Mouse (Mus musculus) right cerebral cortex, adult 18-20 months (tissue): ENCODE data around the gene Ddx6.
A peak's percentile ranks its signal among the peaks of the same experiment; 100 is the strongest.

ENCODE experiments used
- DNase-seq: peaks from one replicate; pipeline ENCODE4 v3.0.0; 2022; ENCODE audit warnings: mixed read lengths

Ddx6 gene

DNA sequence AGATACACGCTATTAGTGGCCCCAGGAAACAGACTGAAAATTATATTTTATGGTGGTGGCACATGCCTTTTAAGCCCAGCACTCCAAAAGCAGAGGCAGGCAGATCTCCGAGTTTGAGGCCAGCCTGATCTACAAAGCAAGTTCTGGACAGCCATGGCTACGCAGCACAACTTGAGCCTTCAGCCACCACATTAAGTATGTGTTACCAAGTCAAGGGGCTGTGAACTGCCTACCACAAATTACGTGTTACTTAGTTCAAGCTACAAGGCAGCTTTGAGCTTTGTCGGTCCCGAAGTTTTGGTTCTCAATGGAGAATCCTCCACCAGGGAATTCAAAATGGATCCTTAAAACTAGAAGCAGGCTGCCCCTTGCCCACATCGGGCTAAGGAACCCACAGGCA, 38.4 kb downstream of the Ddx6 start:
- DNase-seq, result no peak

DNA sequence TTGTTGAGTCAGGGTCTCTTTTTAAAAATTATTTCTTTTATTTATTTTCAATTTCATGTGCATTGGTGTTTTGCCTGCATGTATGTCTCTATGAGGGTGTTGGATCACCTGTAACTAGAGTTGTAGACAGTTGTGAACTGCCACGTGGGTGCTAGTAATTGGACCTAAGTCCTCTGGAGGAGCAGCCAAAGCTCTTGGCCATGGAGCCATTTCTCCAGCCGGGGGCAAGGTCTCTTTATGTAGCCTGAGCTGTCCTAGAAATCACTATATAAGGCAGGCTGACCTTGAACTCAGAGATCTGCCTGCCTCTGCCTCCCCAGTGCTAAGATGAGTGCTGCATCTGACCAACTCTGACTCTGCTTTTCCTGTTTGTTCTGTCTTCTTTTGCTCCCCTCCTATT, 39.5 kb downstream of the Ddx6 start:
- no peak for DNase-seq

DNA sequence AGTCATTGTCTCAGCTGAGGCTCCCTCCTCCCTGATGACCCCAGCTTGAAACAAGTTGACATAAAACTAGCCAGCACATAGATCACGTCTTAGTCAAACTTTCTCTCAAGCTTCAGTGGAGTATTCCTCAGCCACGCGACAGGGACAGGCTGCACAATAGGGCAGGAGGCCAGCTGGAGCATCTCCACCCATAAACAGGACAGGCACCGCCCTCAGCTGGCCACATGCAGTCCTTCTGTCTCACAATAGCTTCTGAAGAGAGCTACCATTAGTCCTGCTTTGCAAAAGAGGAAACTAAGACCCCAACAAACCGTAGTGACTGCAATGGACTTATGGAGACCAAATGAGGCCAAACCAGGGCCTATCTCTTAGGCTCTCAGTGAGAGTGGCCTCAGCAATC, 40.8 kb downstream of the Ddx6 start:
- no peak for DNase-seq

- no peak for DNase-seq
Measured at GRCm38 (mm10) chr9:44645924-44646323, 41.2 kb downstream of the Ddx6 start.

DNA sequence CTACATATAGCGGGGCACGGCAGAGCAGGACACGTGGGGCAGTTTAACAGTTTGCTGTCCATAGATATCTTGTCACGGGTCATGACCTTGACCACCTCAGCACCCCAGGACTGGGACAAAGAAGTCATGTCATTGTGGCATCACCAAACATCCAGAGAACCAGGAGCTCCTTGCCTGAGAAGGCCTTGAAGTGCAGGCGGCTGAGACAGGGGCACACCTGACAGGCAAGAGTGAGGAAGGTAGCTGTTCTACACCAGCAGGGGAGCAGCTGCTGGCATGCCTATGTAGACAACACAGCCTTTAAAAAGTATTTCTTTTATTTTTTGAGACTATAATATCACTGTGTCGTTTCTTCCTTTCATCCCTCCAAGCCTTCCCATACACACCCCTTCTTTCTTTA, 41.7 kb downstream of the Ddx6 start:
- no peak for DNase-seq

DNA sequence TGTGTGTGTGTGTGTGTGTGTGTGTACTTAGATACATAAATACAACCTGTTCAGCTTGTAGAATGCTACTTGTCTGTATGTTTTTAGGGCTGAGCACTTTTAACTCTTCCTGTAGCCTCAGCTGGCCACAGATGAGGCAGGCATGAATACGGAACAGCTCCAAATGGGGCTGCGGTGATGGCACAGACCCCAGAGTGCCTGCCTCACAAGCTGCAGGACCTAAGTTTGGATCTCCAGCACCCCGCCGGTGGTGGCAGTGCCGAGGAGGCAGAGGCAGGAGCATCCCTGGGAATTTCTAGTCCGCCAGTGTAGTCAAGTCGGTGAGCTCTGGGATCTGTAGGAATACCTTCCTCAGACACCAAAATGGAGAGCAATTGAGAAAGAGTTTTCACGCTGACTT, 42.3 kb downstream of the Ddx6 start:
- no peak for DNase-seq

GRCm38 (mm10) chr9:44647656-44648055, 43.0 kb downstream of the Ddx6 start:
- no peak for DNase-seq

DNA sequence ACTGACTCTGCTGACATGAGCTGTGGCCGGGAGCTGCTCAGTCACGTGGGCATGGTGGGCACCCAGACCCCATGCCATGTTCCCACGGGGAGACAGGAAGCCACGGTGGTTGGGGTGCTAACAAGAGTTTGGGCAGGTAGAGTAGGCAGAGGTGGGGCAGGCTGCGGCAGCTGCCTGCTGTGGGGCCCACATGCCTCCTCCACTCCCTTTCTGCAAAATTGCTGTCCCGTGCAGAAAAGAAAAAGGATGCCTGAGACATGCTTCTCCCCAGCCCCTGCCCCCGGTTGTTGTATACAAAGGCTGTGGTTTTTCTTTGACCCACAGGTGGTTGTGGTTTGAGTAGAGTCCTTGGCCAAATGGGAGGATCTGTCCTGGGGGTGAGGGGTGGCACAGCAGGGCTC, 44.2 kb downstream of the Ddx6 start:
- DNase-seq, result no peak

DNA sequence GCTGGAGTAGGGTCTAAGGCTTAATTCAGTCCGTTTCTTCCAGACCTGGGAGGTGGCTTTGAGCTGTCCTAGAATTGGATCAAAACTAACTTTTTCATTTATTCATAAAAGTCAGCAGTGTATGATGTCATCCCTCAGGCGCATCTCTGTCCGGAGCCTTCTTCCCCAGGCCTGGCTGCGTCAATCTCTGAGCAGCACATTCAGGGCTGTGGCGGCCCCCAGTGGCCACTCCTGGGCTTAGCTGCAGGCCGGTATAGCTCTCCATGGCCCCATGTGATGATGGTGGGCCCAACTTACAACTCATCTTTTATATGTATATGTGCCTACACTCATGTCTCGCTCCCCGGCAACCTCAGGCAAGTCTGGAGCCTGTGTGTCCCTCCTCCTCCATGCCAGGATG, 47.3 kb downstream of the Ddx6 start:
- DNase-seq, result peak; percentile 40

DNA sequence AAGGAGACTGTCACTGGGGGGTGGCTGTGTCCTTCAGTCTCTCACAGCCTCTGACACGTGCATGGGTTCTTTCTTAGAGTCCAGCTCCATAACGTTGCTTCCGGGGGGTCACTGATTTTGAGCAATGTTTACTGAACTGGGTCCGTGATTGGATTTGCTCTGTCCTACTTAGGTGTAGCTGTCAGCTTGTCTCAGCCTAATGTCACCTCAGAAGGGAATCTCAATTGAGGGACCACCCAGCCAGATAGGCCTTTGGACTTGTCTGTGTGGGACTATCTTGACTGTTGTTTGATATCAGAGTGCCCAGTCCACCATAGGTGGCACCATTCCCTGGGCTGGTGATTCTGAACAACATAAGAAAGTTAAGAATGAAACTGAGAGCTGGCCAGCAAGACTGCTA, 49.2 kb downstream of the Ddx6 start:
- DNase-seq, result no peak

GRCm38 (mm10) chr9:44655098-44656066, 50.7 kb downstream of the Ddx6 start:
- peak; percentile 57 for DNase-seq

DNA sequence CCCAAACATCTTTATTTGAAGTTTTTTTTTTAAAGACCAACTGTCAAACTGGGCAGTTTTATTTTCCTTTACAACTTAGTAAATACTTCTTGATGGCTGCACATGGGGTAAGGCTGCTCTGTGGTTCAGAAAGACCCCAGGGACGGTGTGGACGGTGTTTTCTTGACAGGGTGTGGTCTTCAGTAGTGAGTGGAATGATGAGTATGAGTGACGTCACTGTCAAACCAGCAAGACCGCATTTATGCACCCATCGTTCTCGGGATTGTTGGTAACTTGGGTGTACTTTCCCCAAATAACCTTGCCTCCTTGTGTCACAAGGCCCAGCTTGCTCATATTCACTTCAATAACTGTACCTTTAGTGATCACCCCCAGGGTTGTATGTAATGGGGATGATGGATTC, 59.0 kb downstream of the Ddx6 start:
- no peak for DNase-seq

- no peak for DNase-seq
Measured at GRCm38 (mm10) chr9:44671416-44671815, 66.7 kb downstream of the Ddx6 start.

DNA sequence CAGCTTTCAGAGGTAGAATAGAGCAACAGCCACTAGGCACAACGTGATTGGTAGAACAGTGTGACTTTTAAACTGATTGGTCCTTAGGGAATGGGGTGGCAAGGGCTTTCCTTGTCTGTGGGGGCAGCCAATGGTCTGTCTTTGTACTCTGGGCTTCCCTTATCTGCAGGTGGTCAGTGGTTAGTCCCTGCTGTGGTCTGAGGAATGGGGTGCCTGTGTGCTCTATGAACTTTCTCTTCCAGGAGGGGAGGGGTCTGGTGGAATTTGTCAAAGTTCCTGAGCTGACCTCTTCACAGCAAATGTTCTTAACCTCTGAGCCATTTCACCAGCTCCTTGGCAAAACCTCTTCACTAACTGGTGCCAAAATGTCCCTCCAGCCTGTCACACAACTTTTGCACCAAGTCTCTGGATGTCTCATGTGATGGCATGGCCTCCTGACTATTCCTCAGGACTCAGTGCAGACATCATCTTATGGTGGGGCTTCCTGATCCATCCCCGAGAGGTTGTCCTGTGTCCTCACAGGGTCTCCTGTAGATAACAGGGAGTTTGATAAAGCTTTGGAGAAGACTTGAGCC, 67.7 kb downstream of the Ddx6 start:
- no peak for DNase-seq

DNA sequence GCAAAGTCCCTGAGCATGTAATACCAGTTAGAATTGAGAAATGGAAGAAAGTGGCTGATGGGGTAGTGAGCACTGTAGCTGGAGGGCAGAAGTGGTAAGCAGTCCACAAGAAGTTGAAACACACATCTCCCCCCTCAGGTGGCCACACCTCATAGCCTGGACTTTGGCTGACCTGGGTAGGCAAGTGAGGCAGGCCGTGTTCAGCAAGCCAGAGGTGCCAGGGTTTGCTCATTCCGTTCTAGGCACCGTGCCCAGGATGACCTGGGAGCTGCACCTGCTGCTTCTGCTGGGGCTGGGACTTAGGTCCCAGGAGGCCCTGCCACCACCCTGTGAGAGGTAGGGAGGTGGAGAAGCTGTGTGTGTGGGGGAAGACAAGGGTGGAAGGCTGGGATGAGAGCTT, 68.3 kb downstream of the Ddx6 start, which contains the start of gene Treh:
TSS of gene Treh (plus strand) at position 229 of the 400 bp plus-strand sequence.
- DNase-seq, result no peak

DNA sequence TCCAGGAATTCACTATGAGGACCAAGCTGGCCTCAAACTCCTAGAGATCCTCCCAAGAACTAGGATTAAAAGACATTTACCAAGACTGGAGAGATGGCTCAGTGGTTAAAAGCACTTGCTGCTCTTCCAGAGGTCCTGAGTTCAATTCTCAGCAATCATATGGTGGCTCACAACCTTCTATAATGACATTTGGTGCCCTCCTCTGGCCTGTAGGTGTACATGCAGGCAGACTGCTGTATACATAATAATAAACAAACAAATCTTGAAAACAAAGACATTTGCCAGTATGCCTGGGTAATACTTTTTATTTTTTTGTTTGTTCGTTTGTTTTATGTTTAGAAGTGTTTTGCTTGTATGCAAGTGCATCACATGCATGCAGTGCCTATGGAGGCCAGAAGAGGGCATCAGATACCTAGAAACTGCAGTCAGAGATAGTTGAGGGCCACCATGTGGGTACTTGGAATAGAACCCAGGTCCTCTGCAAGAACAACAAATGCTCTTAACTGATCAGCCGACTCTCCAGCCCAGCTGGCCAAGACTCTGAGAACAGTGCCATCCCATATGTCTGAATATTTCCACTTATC, 73.7 kb downstream of the Ddx6 start:
- DNase-seq, result no peak

DNA sequence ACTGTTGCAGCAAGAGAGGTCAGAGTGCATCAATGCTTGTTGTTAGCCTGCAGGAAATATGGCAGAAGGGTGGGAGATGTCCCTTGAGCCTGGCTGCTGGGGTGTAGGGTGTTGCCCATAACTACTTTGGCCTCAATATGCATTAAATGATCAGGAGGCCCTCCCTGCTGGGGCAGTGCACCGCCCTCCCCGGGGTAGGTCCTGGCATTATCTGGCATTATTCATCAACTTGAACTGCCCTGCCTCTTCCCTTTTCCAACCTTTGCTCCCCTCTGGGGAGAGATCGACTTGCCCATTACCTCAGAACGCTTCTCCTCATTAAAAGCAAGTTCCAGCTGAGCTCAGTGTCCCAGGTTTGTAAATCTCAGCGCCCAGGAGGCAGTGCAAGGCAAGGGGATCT, 74.9 kb downstream of the Ddx6 start:
- no peak for DNase-seq

DNA sequence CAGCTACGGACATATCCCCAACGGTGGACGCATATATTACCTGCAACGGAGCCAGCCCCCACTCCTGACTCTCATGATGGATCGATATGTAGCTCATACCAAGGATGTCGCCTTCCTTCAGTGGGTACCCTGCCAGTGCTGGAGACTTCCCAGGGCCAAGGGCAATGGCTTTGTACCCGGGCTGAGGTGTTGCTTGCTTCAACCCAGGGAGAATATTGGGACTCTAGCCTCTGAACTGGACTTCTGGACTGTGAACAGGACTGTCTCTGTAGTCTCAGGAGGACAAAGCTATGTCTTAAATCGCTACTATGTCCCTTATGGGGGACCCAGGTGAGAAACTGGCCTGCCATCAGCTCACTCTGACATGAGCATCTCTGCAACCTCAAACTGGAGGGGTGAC, 78.4 kb downstream of the Ddx6 start:
- no peak for DNase-seq

DNA sequence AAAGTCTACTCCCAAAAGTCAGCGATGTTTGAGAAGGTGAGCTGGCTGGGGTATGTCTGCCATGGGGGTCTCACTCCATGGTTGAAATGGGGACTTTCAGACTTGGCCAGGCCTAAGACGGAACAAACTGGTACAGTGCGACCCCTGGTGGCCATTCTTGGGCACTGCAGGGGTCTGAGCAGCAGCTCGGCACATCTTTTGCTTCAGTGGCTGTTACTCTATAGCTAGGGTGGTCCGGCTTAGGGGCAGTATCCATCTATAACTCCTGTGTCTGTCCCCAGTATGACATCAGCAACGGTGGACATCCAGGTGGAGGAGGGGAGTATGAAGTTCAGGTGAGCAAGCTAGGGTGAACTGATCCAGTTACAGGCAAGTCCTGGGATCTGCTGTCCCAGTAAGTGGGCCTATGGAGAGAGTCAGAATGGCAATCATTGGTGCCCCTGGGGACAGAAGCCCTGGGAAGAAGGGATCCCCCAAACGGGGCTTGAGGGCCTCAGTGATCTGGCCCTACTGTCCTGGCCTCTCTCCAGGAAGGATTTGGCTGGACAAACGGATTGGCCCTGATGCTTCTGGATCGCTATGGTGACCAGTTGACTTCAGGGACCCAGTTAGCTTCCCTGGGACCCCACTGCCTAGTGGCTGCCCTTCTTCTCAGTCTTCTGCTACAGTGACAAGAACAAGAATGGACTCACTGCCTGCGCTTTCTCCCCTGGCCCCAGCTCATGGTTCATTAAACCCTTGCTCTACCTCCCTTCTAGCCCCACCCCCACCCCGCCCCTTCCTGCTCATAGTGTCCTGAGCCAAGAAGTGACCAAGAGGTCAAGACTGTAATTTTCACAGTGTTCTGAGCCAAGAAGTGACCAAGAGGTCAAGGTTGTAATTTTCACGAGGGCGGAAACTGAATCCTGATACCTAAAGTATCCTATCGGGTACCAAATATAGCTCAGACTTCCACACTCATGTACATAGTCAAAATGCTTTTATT, 80.9 kb downstream of the Ddx6 start:
- peak; percentile 45 for DNase-seq

DNA sequence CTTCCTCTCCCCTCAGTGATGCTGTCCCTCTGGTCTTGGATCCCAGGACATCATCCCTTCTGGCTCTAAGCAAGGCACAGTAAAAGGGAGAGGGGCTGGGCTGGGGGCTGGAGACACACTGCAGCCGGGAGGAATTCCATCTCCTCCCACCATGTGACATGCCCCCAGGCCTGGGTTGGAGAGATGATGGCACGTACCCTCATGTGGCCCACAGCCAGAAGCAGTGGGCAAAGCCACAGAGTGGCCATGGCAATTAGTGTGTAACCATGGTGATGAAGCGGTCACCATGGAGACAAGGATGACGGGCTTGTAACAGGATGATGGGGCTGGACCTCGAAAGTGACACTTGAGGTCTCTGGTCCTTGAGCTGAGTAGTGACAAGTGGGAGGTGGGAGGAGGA, 81.9 kb downstream of the Ddx6 start:
- peak; percentile 12 for DNase-seq

GRCm38 (mm10) chr9:44688013-44688412, 83.3 kb downstream of the Ddx6 start:
- DNase-seq, result no peak
